Mouse (Mus musculus): ENCODE data around the gene Nr2f6. TPM values are rescaled to one million over a fixed set of nuclear protein-coding genes. Genes with fewer than 3 reads are reported as not detected.

Gene Nr2f6
- total and polyA plus RNA-seq, 2 experiments from 2014 or later, result 34.1 to 129 TPM

- Histone ChIP-seq H3K27ac (peak overlapping the region; percentile 82), H3K4me2 (ENCODE audit: low read depth, low read length) (peak overlapping the region; percentile 62), H3K9me3 (ENCODE audit: low read length) (no peaks in the 10 kb centered on the region), H3K36me3 (ENCODE audit: insufficient read depth, low read length) (peaks cover 7% of the 10 kb centered on the region; the same call in 1 of the 2 replicates), H3K4me1 (ENCODE audit: insufficient read depth, low read length) (peaks cover 23% of the 10 kb centered on the region), H3K4me3 (ENCODE audit: low read length) (peak overlapping the region; percentile 29), H3K9ac (replicated peaks; ENCODE audit: low read length) (peak overlapping the region; percentile 48), H3K27me3 (ENCODE audit: insufficient read depth, low read length) (no peaks in the 10 kb centered on the region)
- 11% methylated on average over 73 of the region's 74 CpGs for WGBS
- TF ChIP-seq CTCF (IDR thresholded peaks at IDR 0.05; ENCODE audit: low read depth), result no peak; the same call in 1 of the 2 replicates
- ATAC-seq, result peak; percentile 4; the same call in 1 of the 2 replicates
- DNase-seq (ENCODE audit: low spot score), result peak; percentile 77
These were observed 6.0 kb downstream of the Nr2f6 start for GRCm38 (mm10) chr8:71375581-71376422.

GRCm38 (mm10) chr8:71374616-71375206, 7.0 kb downstream of the Nr2f6 start:
- H3K27ac ChIP-seq, result peak overlapping the region; percentile 82; the same call in 1 of the 2 replicates
- peaks cover 13% of the 10 kb centered on the region for H3K4me1 ChIP-seq (ENCODE audit: insufficient read depth, low read length)
- no peak overlapping the region for H3K4me2 ChIP-seq (ENCODE audit: low read depth, low read length)
- 74% methylated on average over 17 of the region's 17 CpGs for WGBS
- no peak for TF ChIP-seq CTCF (IDR thresholded peaks at IDR 0.05; ENCODE audit: low read depth)
- H3K4me3 ChIP-seq (ENCODE audit: low read length), result no peak overlapping the region
- no peaks in the 10 kb centered on the region for H3K9me3 ChIP-seq (ENCODE audit: low read length)
- peaks cover 10% of the 10 kb centered on the region for H3K36me3 ChIP-seq (ENCODE audit: insufficient read depth, low read length)
- H3K27me3 ChIP-seq (ENCODE audit: insufficient read depth, low read length), result no peaks in the 10 kb centered on the region
- ATAC-seq (no peak), DNase-seq (ENCODE audit: low spot score) (peak; percentile 18)
- H3K9ac ChIP-seq (replicated peaks; ENCODE audit: low read length), result no peak overlapping the region

- H3K9me3 ChIP-seq (ENCODE audit: low read length), result no peaks in the 10 kb centered on the region
- H3K27me3 ChIP-seq (ENCODE audit: insufficient read depth, low read length), result no peaks in the 10 kb centered on the region
- TF ChIP-seq CTCF (IDR thresholded peaks at IDR 0.05; ENCODE audit: low read depth), result no peak; the same call in 1 of the 2 replicates
- no peak overlapping the region for H3K9ac ChIP-seq (replicated peaks; ENCODE audit: low read length)
- ATAC-seq (no peak), DNase-seq (ENCODE audit: low spot score) (no peak)
- 91% methylated on average over 3 of the region's 3 CpGs for WGBS
- H3K27ac ChIP-seq, result no peak overlapping the region
- H3K4me2 ChIP-seq (ENCODE audit: low read depth, low read length), result no peak overlapping the region
- peaks cover 9% of the 10 kb centered on the region for H3K4me1 ChIP-seq (ENCODE audit: insufficient read depth, low read length)
- H3K36me3 ChIP-seq (ENCODE audit: insufficient read depth, low read length), result peaks cover 21% of the 10 kb centered on the region
- H3K4me3 ChIP-seq (ENCODE audit: low read length), result no peak overlapping the region
These were observed 8.8 kb downstream of the Nr2f6 start for GRCm38 (mm10) chr8:71373000-71373399.

- WGBS, result 80% methylated on average over 12 of the region's 12 CpGs
- H3K27ac ChIP-seq, result no peak overlapping the region
- no peak for ATAC-seq
- no peak overlapping the region for H3K9ac ChIP-seq (replicated peaks; ENCODE audit: low read length)
- H3K4me1 ChIP-seq (ENCODE audit: insufficient read depth, low read length), result peaks cover 15% of the 10 kb centered on the region
- no peak overlapping the region for H3K4me2 ChIP-seq (ENCODE audit: low read depth, low read length)
- peaks cover 21% of the 10 kb centered on the region for H3K36me3 ChIP-seq (ENCODE audit: insufficient read depth, low read length)
- no peak overlapping the region for H3K4me3 ChIP-seq (ENCODE audit: low read length)
- TF ChIP-seq CTCF (IDR thresholded peaks at IDR 0.05; ENCODE audit: low read depth), result no peak
- H3K9me3 ChIP-seq (ENCODE audit: low read length), result no peaks in the 10 kb centered on the region
- H3K27me3 ChIP-seq (ENCODE audit: insufficient read depth, low read length), result no peaks in the 10 kb centered on the region
- DNase-seq (ENCODE audit: low spot score), result no peak
These were observed 9.3 kb downstream of the Nr2f6 start for GRCm38 (mm10) chr8:71372427-71372826.

GRCm38 (mm10) chr8:71371236-71371848, 10.4 kb downstream of the Nr2f6 start, which contains the start of gene Ocel1:
Gene Ocel1, plus strand, starts transcription at chr8:71371298.
- no peaks in the 10 kb centered on the region for H3K9me3 ChIP-seq (ENCODE audit: low read length)
- WGBS, result 2% methylated on average over 66 of the region's 68 CpGs
- H3K27me3 ChIP-seq (ENCODE audit: insufficient read depth, low read length), result no peaks in the 10 kb centered on the region
- H3K9ac ChIP-seq (replicated peaks; ENCODE audit: low read length), result peak within 1 kb of the TSS; percentile 59
- peaks cover 13% of the 10 kb centered on the region for H3K4me1 ChIP-seq (ENCODE audit: insufficient read depth, low read length)
- peak; percentile 70 for TF ChIP-seq CTCF (IDR thresholded peaks at IDR 0.05; ENCODE audit: low read depth)
- H3K4me2 ChIP-seq (ENCODE audit: low read depth, low read length), result peak within 1 kb of the TSS; percentile 59
- ATAC-seq (peak; percentile 90), DNase-seq (ENCODE audit: low spot score) (peak; percentile 99)
- peaks cover 21% of the 10 kb centered on the region for H3K36me3 ChIP-seq (ENCODE audit: insufficient read depth, low read length)
- peak within 1 kb of the TSS; percentile 64 for H3K4me3 ChIP-seq (ENCODE audit: low read length)
- peak within 1 kb of the TSS; percentile 84 for H3K27ac ChIP-seq

GRCm38 (mm10) chr8:71370711-71371235, 11.0 kb downstream of the Nr2f6 start:
- no peaks in the 10 kb centered on the region for H3K27me3 ChIP-seq (ENCODE audit: insufficient read depth, low read length)
- ATAC-seq, result no peak
- H3K4me1 ChIP-seq (ENCODE audit: insufficient read depth, low read length), result peaks cover 7% of the 10 kb centered on the region
- no peak for TF ChIP-seq CTCF (IDR thresholded peaks at IDR 0.05; ENCODE audit: low read depth)
- H3K36me3 ChIP-seq (ENCODE audit: insufficient read depth, low read length), result peaks cover 21% of the 10 kb centered on the region
- H3K4me2 ChIP-seq (ENCODE audit: low read depth, low read length), result peak overlapping the region; percentile 59
- no peak for DNase-seq (ENCODE audit: low spot score)
- peak overlapping the region; percentile 84 for H3K27ac ChIP-seq
- 28% methylated on average over 5 of the region's 5 CpGs for WGBS
- no peaks in the 10 kb centered on the region for H3K9me3 ChIP-seq (ENCODE audit: low read length)
- H3K9ac ChIP-seq (replicated peaks; ENCODE audit: low read length), result peak overlapping the region; percentile 59
- H3K4me3 ChIP-seq (ENCODE audit: low read length), result peak overlapping the region; percentile 64
